Mouse (Mus musculus): ENCODE measurements around the gene Ankrd22. TPM values are rescaled to one million over a fixed set of nuclear protein-coding genes. Genes with fewer than 3 reads are reported as not detected.

The Ankrd22 gene
- polyA plus RNA-seq, 1 experiment from 2014 or later: not detected

GRCm38 (mm10) chr19:34202668-34203067, 36.8 kb upstream of the Ankrd22 start:
- H3K4me3 ChIP-seq (ENCODE audit: low read depth, low read length): no peak overlapping the region
- 88% methylated on average over 2 of the region's 2 CpGs for WGBS
- no peak for ATAC-seq
- no peak overlapping the region for H3K27ac ChIP-seq (ENCODE audit: low read length)
- H3K36me3 ChIP-seq (ENCODE audit: control insufficient read depth, insufficient read depth, low read length): no peaks in the 10 kb centered on the region
- no peak overlapping the region for H3K4me2 ChIP-seq (ENCODE audit: low read length)
- H3K4me1 ChIP-seq (ENCODE audit: control insufficient read depth, insufficient read depth, low read length): no peaks in the 10 kb centered on the region
- no peaks in the 10 kb centered on the region for H3K27me3 ChIP-seq (ENCODE audit: control insufficient read depth, insufficient read depth, low read depth, low read length)
- no peak overlapping the region for H3K9ac ChIP-seq (ENCODE audit: low read depth, low read length)
- H3K9me3 ChIP-seq (replicated peaks; ENCODE audit: control insufficient read depth, low read length, poor library complexity, severe bottlenecking): no peaks in the 10 kb centered on the region

DNA sequence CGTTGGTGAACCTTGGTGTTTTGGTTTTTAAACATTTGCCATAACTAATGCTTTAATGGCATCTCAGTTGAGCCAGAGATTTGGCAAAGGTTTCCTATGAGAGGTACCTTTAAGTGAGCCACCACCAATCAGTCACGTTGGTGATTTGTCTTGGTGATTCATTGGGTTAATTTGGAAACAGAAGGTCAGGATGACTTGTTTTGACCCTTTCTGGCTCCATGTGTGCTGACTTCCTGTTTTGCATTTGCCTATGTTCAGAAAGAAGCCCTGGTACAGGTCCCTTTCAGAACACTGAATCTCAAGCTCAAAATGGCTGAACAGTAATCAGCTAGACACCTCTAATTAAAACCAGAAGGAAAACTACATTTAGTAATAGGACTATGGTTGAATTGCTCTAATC, 33.6 kb upstream of the Ankrd22 start:
- Histone ChIP-seq H3K27me3 (ENCODE audit: control insufficient read depth, insufficient read depth, low read depth, low read length) (no peaks in the 10 kb centered on the region), H3K36me3 (ENCODE audit: control insufficient read depth, insufficient read depth, low read length) (no peaks in the 10 kb centered on the region), H3K4me1 (ENCODE audit: control insufficient read depth, insufficient read depth, low read length) (no peaks in the 10 kb centered on the region), H3K4me2 (ENCODE audit: low read length) (no peak overlapping the region), H3K9ac (ENCODE audit: low read depth, low read length) (no peak overlapping the region), H3K9me3 (replicated peaks; ENCODE audit: control insufficient read depth, low read length, poor library complexity, severe bottlenecking) (no peaks in the 10 kb centered on the region), H3K27ac (ENCODE audit: low read length) (no peak overlapping the region), H3K4me3 (ENCODE audit: low read depth, low read length) (no peak overlapping the region)
- 80% methylated on average over 2 of the region's 2 CpGs for WGBS
- ATAC-seq: no peak

DNA sequence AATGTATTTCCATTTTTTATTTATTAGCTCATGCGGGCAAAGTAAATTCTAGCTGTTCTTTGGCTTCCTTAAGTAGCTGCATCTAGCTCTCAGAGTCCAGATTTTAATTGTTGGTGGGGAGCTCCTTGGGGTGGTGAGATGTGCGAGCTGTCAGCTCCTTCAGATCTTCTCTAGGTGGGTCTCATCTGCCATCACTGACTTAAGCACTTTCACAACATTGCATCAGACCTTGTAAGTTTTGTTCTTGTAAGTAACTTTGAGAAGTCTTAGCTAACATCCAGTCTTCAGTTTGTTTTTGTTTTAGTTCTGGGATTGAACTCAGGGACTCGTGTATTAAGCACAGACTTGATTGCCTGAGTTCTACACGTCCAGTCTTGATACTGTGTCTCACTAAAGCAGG, 33.0 kb upstream of the Ankrd22 start:
- no peak overlapping the region for H3K9ac ChIP-seq (ENCODE audit: low read depth, low read length)

DNA sequence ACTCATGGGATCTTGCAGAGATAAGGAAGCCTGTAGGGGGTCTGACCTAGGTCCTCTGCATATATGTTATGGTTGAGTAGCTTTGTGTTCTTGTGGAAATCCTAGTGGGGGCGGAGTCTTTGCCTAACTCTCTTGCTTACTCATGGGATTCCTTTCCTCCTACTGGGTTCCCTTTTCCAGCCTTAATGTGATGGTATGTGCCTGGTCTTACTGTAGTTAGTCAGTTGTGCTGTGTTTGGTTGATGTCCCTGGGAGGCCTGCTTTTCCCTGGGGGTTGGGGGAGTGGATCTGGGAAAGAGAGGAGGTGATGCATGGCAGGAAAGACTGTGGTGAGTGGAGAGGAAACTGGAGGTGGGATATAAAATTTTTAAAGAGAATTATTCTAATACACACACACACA, 32.2 kb upstream of the Ankrd22 start:
- H3K36me3 ChIP-seq (ENCODE audit: control insufficient read depth, insufficient read depth, low read length): no peaks in the 10 kb centered on the region
- no peaks in the 10 kb centered on the region for H3K27me3 ChIP-seq (ENCODE audit: control insufficient read depth, insufficient read depth, low read depth, low read length)
- no peak overlapping the region for H3K4me3 ChIP-seq (ENCODE audit: low read depth, low read length)
- H3K9me3 ChIP-seq (replicated peaks; ENCODE audit: control insufficient read depth, low read length, poor library complexity, severe bottlenecking): no peaks in the 10 kb centered on the region
- H3K27ac ChIP-seq (ENCODE audit: low read length): no peak overlapping the region
- 100% methylated on average over 1 of the region's 1 CpGs for WGBS
- H3K4me1 ChIP-seq (ENCODE audit: control insufficient read depth, insufficient read depth, low read length): peaks cover 6% of the 10 kb centered on the region; the same call in 1 of the 2 replicates
- no peak overlapping the region for H3K4me2 ChIP-seq (ENCODE audit: low read length)
- H3K9ac ChIP-seq (ENCODE audit: low read depth, low read length): no peak overlapping the region
- ATAC-seq: no peak

More for the DNA sequence above, 33.0 kb upstream of the Ankrd22 start:
- H3K36me3 ChIP-seq (ENCODE audit: control insufficient read depth, insufficient read depth, low read length): no peaks in the 10 kb centered on the region
- no peak for ATAC-seq
- WGBS: 87% methylated on average over 4 of the region's 4 CpGs
- H3K27ac ChIP-seq (ENCODE audit: low read length): no peak overlapping the region
- H3K4me3 ChIP-seq (ENCODE audit: low read depth, low read length): no peak overlapping the region
- no peaks in the 10 kb centered on the region for H3K27me3 ChIP-seq (ENCODE audit: control insufficient read depth, insufficient read depth, low read depth, low read length)
- no peak overlapping the region for H3K4me2 ChIP-seq (ENCODE audit: low read length)
- H3K4me1 ChIP-seq (ENCODE audit: control insufficient read depth, insufficient read depth, low read length): peaks cover 2% of the 10 kb centered on the region; the same call in 1 of the 2 replicates
- H3K9me3 ChIP-seq (replicated peaks; ENCODE audit: control insufficient read depth, low read length, poor library complexity, severe bottlenecking): no peaks in the 10 kb centered on the region

DNA sequence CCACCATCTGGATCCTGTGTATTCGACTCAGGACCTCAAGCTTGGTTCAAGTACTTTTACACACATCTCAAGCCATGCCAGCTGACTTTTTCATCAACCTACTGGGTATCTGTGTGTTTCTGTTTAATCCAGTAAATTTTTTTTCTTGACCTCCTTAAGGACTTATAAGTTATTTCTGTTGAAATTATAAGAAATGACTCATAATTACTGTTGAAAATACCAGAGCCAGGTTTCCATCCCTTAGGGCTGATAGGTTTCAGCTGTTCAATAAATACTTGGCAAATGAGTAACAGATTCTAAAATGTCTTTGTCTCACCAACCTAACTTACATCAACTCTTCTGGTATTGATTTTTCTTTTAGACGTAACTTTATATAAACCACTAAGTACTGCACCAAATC, 29.2 kb upstream of the Ankrd22 start:
- Histone ChIP-seq H3K4me1 (ENCODE audit: control insufficient read depth, insufficient read depth, low read length) (peaks cover 6% of the 10 kb centered on the region; the same call in 1 of the 2 replicates), H3K9ac (ENCODE audit: low read depth, low read length) (no peak overlapping the region)
- ATAC-seq: no peak

GRCm38 (mm10) chr19:34194132-34194745, 28.4 kb upstream of the Ankrd22 start:
- Histone ChIP-seq H3K9me3 (replicated peaks; ENCODE audit: control insufficient read depth, low read length, poor library complexity, severe bottlenecking) (no peaks in the 10 kb centered on the region), H3K4me1 (ENCODE audit: control insufficient read depth, insufficient read depth, low read length) (peaks cover 6% of the 10 kb centered on the region; the same call in 1 of the 2 replicates), H3K27me3 (ENCODE audit: control insufficient read depth, insufficient read depth, low read depth, low read length) (no peaks in the 10 kb centered on the region), H3K9ac (ENCODE audit: low read depth, low read length) (no peak overlapping the region), H3K36me3 (ENCODE audit: control insufficient read depth, insufficient read depth, low read length) (no peaks in the 10 kb centered on the region), H3K27ac (ENCODE audit: low read length) (no peak overlapping the region), H3K4me3 (ENCODE audit: low read depth, low read length) (peak overlapping the region; percentile 7), H3K4me2 (ENCODE audit: low read length) (peak overlapping the region; percentile 64)
- WGBS: 84% methylated on average over 6 of the region's 6 CpGs
- no peak for ATAC-seq

More for the DNA sequence above, 29.2 kb upstream of the Ankrd22 start:
- Histone ChIP-seq H3K27me3 (ENCODE audit: control insufficient read depth, insufficient read depth, low read depth, low read length) (no peaks in the 10 kb centered on the region), H3K36me3 (ENCODE audit: control insufficient read depth, insufficient read depth, low read length) (no peaks in the 10 kb centered on the region), H3K9me3 (replicated peaks; ENCODE audit: control insufficient read depth, low read length, poor library complexity, severe bottlenecking) (no peaks in the 10 kb centered on the region), H3K27ac (ENCODE audit: low read length) (no peak overlapping the region), H3K4me3 (ENCODE audit: low read depth, low read length) (no peak overlapping the region), H3K4me2 (ENCODE audit: low read length) (no peak overlapping the region)
- WGBS: 84% methylated on average over 2 of the region's 2 CpGs

DNA sequence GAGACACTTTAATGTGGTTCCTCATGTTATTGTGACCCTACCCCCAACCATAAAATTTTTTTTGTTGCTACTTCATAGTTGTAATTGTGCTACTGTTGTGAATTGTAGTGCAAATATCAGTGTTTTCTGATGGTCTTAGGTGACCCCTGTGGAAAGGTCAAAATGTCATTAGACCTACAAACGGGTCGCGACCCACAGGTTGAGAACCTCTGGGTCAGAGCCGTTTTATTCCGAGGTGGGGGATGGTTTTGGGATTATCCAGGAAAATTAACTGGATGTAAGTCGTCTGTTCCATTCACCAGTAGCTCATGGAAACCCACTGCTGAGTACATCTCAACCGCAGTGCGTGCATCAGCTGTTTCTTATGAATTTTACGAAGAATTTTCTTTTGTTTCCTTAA, 27.8 kb upstream of the Ankrd22 start:
- H3K9ac ChIP-seq (ENCODE audit: low read depth, low read length): no peak overlapping the region
- H3K4me3 ChIP-seq (ENCODE audit: low read depth, low read length): peak overlapping the region; percentile 68
- no peaks in the 10 kb centered on the region for H3K9me3 ChIP-seq (replicated peaks; ENCODE audit: control insufficient read depth, low read length, poor library complexity, severe bottlenecking)
- H3K27ac ChIP-seq (ENCODE audit: low read length): no peak overlapping the region
- no peak for ATAC-seq
- peaks cover 6% of the 10 kb centered on the region; the same call in 1 of the 2 replicates for H3K4me1 ChIP-seq (ENCODE audit: control insufficient read depth, insufficient read depth, low read length)
- H3K27me3 ChIP-seq (ENCODE audit: control insufficient read depth, insufficient read depth, low read depth, low read length): no peaks in the 10 kb centered on the region
- H3K4me2 ChIP-seq (ENCODE audit: low read length): peak overlapping the region; percentile 64
- 49% methylated on average over 9 of the region's 9 CpGs for WGBS
- no peaks in the 10 kb centered on the region for H3K36me3 ChIP-seq (ENCODE audit: control insufficient read depth, insufficient read depth, low read length)

DNA sequence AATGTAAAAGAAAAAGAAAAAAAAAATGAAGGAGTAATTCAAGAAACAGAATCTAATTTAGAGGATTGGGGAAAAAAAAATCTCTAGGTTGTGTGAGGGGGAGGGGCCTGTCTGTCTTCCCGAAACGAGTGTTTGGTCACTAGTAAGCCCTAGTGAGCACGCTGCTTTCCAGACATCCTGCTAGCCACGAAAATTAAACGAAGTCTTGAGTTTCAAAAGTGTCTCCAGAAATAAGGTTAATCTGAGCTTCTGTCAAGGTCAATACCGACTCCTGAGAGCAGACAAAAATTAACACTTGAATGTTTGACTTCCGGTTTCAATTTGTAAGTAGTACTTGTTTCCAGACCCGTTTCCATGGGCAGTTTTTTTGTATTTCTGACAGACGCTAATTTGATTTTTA, 27.3 kb upstream of the Ankrd22 start:
- no peaks in the 10 kb centered on the region for H3K36me3 ChIP-seq (ENCODE audit: control insufficient read depth, insufficient read depth, low read length)
- peak overlapping the region; percentile 68 for H3K4me3 ChIP-seq (ENCODE audit: low read depth, low read length)
- no peaks in the 10 kb centered on the region for H3K27me3 ChIP-seq (ENCODE audit: control insufficient read depth, insufficient read depth, low read depth, low read length)
- ATAC-seq: no peak
- peak overlapping the region; percentile 86; the same call in 1 of the 2 replicates for H3K9ac ChIP-seq (ENCODE audit: low read depth, low read length)
- peaks cover 6% of the 10 kb centered on the region; the same call in 1 of the 2 replicates for H3K4me1 ChIP-seq (ENCODE audit: control insufficient read depth, insufficient read depth, low read length)
- no peaks in the 10 kb centered on the region for H3K9me3 ChIP-seq (replicated peaks; ENCODE audit: control insufficient read depth, low read length, poor library complexity, severe bottlenecking)
- no peak overlapping the region; the same call in 1 of the 2 replicates for H3K27ac ChIP-seq (ENCODE audit: low read length)
- peak overlapping the region; percentile 64 for H3K4me2 ChIP-seq (ENCODE audit: low read length)
- WGBS: 7% methylated on average over 9 of the region's 9 CpGs

Data from midbrain, embryonic 16.5 days (tissue).